Mouse (Mus musculus) hindbrain, embryonic 16.5 days (tissue): ENCODE data around the gene 4931414P19Rik. TPM values are rescaled to one million over a fixed set of nuclear protein-coding genes. Genes with fewer than 3 reads are reported as not detected.

Source experiments
- ATAC-seq: fragments of 200-750 bp; cut with Nextera tagmentation; 2 replicates; pipeline ENCODE4 v1.8.0; 2017; ENCODE audit warnings: moderate TSS enrichment, moderate library complexity
- H3K27ac ChIP-seq: fragments of 300-500 bp; sonication (generic); 2 replicates; pipeline ENCODE4 v1.5.1; 2014; ENCODE audit warnings: low read depth, mild to moderate bottlenecking, control low read depth, low read length, moderate library complexity
- H3K27me3 ChIP-seq: fragments of 300-500 bp; sonication (generic); replicated peaks from 2 replicates; pipeline ENCODE4 v1.6.1; 2014; ENCODE audit warnings: low read length; ENCODE audit not compliant: control insufficient read depth, insufficient read depth
- H3K36me3 ChIP-seq: fragments of 300-500 bp; sonication (generic); 2 replicates; pipeline ENCODE4 v1.6.1; 2014; ENCODE audit warnings: mild to moderate bottlenecking, low read length, moderate library complexity, mixed read lengths; ENCODE audit not compliant: control insufficient read depth, insufficient read depth
- H3K4me1 ChIP-seq: fragments of 300-500 bp; sonication (generic); 2 replicates; pipeline ENCODE4 v1.6.1; 2014; ENCODE audit warnings: low read depth, low read length; ENCODE audit not compliant: control insufficient read depth, insufficient read depth
- H3K4me2 ChIP-seq: fragments of 300-500 bp; sonication (generic); 2 replicates; pipeline ENCODE4 v1.6.1; 2014; ENCODE audit warnings: mild to moderate bottlenecking, low read length, control low read depth, moderate library complexity
- H3K4me3 ChIP-seq: fragments of 300-500 bp; sonication (generic); 2 replicates; pipeline ENCODE4 v1.5.1; 2014; ENCODE audit warnings: mild to moderate bottlenecking, low read length, control low read depth, moderate library complexity
- H3K9ac ChIP-seq: fragments of 300-500 bp; sonication (generic); 2 replicates; pipeline ENCODE4 v1.6.1; 2014; ENCODE audit warnings: low read depth, mild to moderate bottlenecking, control low read depth, low read length, moderate library complexity
- H3K9me3 ChIP-seq: fragments of 300-500 bp; sonication (generic); 2 replicates; pipeline ENCODE4 v1.6.1; 2014; ENCODE audit warnings: mild to moderate bottlenecking, low read length, moderate library complexity; ENCODE audit not compliant: control insufficient read depth
- WGBS: fragments of 180-500 bp; shearing (Covaris S2); extraction: QIAGEN DNeasy Blood & Tissue Kit; methylation state at CpG from one replicate; pipeline ENCODE4 v1.1.7; 2014; 5-methylcytosine and 5-hydroxymethylcytosine counted together
- microRNA counts: library from miRNA; unstranded; fragments of <30 nt; microRNA quantifications from one replicate; lab custom pipeline; 2016
- microRNA-seq: library from miRNA; unstranded; fragments of <30 nt; microRNA quantifications from one replicate; pipeline ENCODE4, GENCODE M21; 2017
- polyA plus RNA-seq: library from polyadenylated mRNA; unstranded; fragments of >200 nt; fragmentation: Nextera tagmentation; extraction: Ambion mirVana; gene quantifications from 2 replicates; pipeline ENCODE4 v1.2.1, GENCODE M21; 2015

Gene 4931414P19Rik
- polyA plus RNA-seq, 1 experiment from 2014 or later: 5.5 TPM

DNA sequence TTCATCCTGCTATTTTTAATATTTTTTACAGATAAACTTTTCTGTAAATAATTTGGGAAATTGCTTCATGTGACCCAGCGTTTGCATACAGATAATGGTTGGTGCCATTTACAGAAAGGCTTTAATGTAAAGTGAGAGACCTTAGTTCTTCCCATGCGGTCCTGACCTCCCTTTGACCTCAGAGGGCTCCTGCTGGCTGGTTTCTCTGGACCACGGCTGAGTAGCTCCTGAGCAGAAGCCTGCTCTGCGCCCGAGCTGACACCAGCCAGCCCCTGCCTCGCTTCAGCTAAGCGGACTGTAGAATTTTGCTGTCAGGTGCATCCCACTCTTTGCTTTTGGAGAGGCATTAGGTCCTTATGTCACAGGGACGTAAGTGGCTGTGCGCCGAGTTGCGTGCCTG, 65.0 kb downstream of the 4931414P19Rik start:
- Histone ChIP-seq H3K9ac (no peak overlapping the region), H3K4me2 (no peak overlapping the region), H3K4me3 (no peak overlapping the region), H3K9me3 (no peaks in the 10 kb centered on the region), H3K4me1 (no peaks in the 10 kb centered on the region), H3K36me3 (peaks cover 3% of the 10 kb centered on the region), H3K27me3 (no peaks in the 10 kb centered on the region), H3K27ac (no peak overlapping the region)
- 56% methylated on average over 11 of the region's 11 CpGs for whole genome bisulfite sequencing
- ATAC-seq: no peak

DNA sequence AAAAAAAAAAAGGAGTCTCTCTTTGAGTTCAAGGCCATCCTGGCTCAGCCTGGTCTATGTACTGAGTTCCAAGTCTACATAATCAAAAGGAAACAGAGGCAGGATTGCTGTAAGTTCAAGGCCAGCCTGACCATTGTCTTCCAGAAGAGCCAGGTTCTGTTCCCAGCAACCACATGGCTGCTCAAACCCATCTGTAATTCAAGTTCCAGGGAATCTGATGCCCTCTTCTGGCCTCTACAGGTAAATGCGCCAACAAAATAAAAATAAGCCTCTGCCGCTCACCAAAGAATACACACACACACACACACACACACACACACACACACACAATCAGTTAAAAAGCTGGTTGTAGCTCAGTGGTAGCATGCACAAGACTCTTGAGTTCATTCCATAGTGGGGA, 67.2 kb downstream of the 4931414P19Rik start:
- ATAC-seq: no peak
- 93% methylated on average over 2 of the region's 2 CpGs for WGBS

More for the DNA sequence above, 67.2 kb downstream of the 4931414P19Rik start:
- Histone ChIP-seq H3K9ac (no peak overlapping the region), H3K27ac (no peak overlapping the region), H3K9me3 (no peaks in the 10 kb centered on the region), H3K4me2 (no peak overlapping the region), H3K4me3 (no peak overlapping the region), H3K4me1 (no peaks in the 10 kb centered on the region), H3K27me3 (no peaks in the 10 kb centered on the region), H3K36me3 (peaks cover 3% of the 10 kb centered on the region; the same call in 1 of the 2 replicates)

MicroRNAs within 50 kb of the gene (microRNA counts, 519-probe panel; counts per million panel counts)
- microRNA mmu-miR-686 (lab: Ali Mortazavi, UCI): not detected

Small RNA genes within 50 kb of the gene (microRNA-seq; reads per million reads assigned to microRNA genes)
- gene Mir686 (not detected), gene Mir6948 (1.7 reads per million)

Other genes starting within 250 kb of the 4931414P19Rik start
- gene Oxa1l, start 245.2 kb downstream of the 4931414P19Rik start, polyA plus RNA-seq: 58.5 and 59.9 TPM in 2 replicates
- 4.9 and 5.9 TPM in 2 replicates for gene Slc7a7, start 188.2 kb downstream of the 4931414P19Rik start, polyA plus RNA-seq
- 218 and 228 TPM in 2 replicates for gene Mrpl52, start 179.1 kb downstream of the 4931414P19Rik start, polyA plus RNA-seq
- gene Mmp14, start 174.4 kb downstream of the 4931414P19Rik start, polyA plus RNA-seq: 45.1 and 56.1 TPM in 2 replicates
- 31.4 and 35.6 TPM in 2 replicates for gene Lrp10, start 141.9 kb downstream of the 4931414P19Rik start, polyA plus RNA-seq
- gene Rem2, start 129.9 kb downstream of the 4931414P19Rik start, polyA plus RNA-seq: 38.5 and 39.5 TPM in 2 replicates
- 93.2 and 103 TPM in 2 replicates for gene Prmt5, start 88.5 kb downstream of the 4931414P19Rik start, polyA plus RNA-seq
- 19.4 and 20.7 TPM in 2 replicates for gene Haus4, start 51.4 kb downstream of the 4931414P19Rik start, polyA plus RNA-seq
- 4.7 and 6.0 TPM in 2 replicates for gene Ajuba, start 28.4 kb downstream of the 4931414P19Rik start, polyA plus RNA-seq
- gene Psmb5, start 12.0 kb upstream of the 4931414P19Rik start, polyA plus RNA-seq: 445 and 467 TPM in 2 replicates
- 0.16 and 0.37 TPM in 2 replicates for gene Psmb11, start 15.4 kb upstream of the 4931414P19Rik start, polyA plus RNA-seq
- gene Gm17606, start 35.0 kb upstream of the 4931414P19Rik start, polyA plus RNA-seq: not detected in 2 replicates
- 9.5 and 10.3 TPM in 2 replicates for gene Cdh24, start 35.4 kb upstream of the 4931414P19Rik start, polyA plus RNA-seq
- gene 1700123O20Rik, start 80.2 kb upstream of the 4931414P19Rik start, polyA plus RNA-seq: 68.2 and 69.1 TPM in 2 replicates
- gene Acin1, start 80.9 kb upstream of the 4931414P19Rik start, polyA plus RNA-seq: 89.5 and 98.2 TPM in 2 replicates
- 0.28 and 0.34 TPM in 2 replicates for gene Gm29776, start 92.8 kb upstream of the 4931414P19Rik start, polyA plus RNA-seq
- not detected in 2 replicates for gene Cebpe, start 106.2 kb upstream of the 4931414P19Rik start, polyA plus RNA-seq
- 8.6 and 11.2 TPM in 2 replicates for gene Slc7a8, start 176.0 kb upstream of the 4931414P19Rik start, polyA plus RNA-seq
- 0.20 TPM in 1 of 2 replicates, not detected in the other for gene Rnf212b, start 208.1 kb upstream of the 4931414P19Rik start, polyA plus RNA-seq